Mouse (Mus musculus): ENCODE data around the gene Nisch. TPM values are rescaled to one million over a fixed set of nuclear protein-coding genes. Genes with fewer than 3 reads are reported as not detected.

Gene Nisch
- polyA plus RNA-seq, 1 experiment from 2014 or later: 377 TPM

GRCm38 (mm10) chr14:31165010-31165409, 51.7 kb downstream of the Nisch start:
- H3K9me3 ChIP-seq (ENCODE audit: control insufficient read depth, low read length): no peaks in the 10 kb centered on the region
- no peak overlapping the region for H3K9ac ChIP-seq (ENCODE audit: low read length)
- no peak overlapping the region for H3K27ac ChIP-seq (ENCODE audit: low read length)
- H3K27me3 ChIP-seq (ENCODE audit: control insufficient read depth, insufficient read depth, low read depth, low read length): no peaks in the 10 kb centered on the region
- H3K4me2 ChIP-seq (ENCODE audit: low read depth, low read length): no peak overlapping the region
- no peak overlapping the region for H3K4me3 ChIP-seq (ENCODE audit: low read length)
- no peak for ATAC-seq (ENCODE audit: low read depth)
- 0 out of 2 replicates have a peak, but pooled peaks cover 2% of the 10 kb centered on the region for H3K4me1 ChIP-seq (replicated peaks; ENCODE audit: control insufficient read depth, insufficient read depth, low read length)
- 65% methylated on average over 2 of the region's 2 CpGs for WGBS
- 0 out of 2 replicates have a peak, but pooled peaks cover under 1% of the 10 kb centered on the region for H3K36me3 ChIP-seq (ENCODE audit: control insufficient read depth, insufficient read depth, low read length)

- no peak for ATAC-seq (ENCODE audit: low read depth)
- Histone ChIP-seq H3K9ac (ENCODE audit: low read length) (no peak overlapping the region; the same call in 1 of the 2 replicates), H3K27me3 (ENCODE audit: control insufficient read depth, insufficient read depth, low read depth, low read length) (no peaks in the 10 kb centered on the region), H3K27ac (ENCODE audit: low read length) (no peak overlapping the region), H3K36me3 (ENCODE audit: control insufficient read depth, insufficient read depth, low read length) (no peaks in the 10 kb centered on the region), H3K4me3 (ENCODE audit: low read length) (no peak overlapping the region), H3K4me2 (ENCODE audit: low read depth, low read length) (no peak overlapping the region), H3K9me3 (ENCODE audit: control insufficient read depth, low read length) (no peaks in the 10 kb centered on the region), H3K4me1 (replicated peaks; ENCODE audit: control insufficient read depth, insufficient read depth, low read length) (0 out of 2 replicates have a peak, but pooled peaks cover 2% of the 10 kb centered on the region)
- WGBS: 74% methylated on average over 8 of the region's 8 CpGs
Observed at GRCm38 (mm10) chr14:31164067-31164466, 52.7 kb downstream of the Nisch start.

- 60% methylated on average over 10 of the region's 10 CpGs for WGBS
- no peaks in the 10 kb centered on the region for H3K36me3 ChIP-seq (ENCODE audit: control insufficient read depth, insufficient read depth, low read length)
- H3K4me3 ChIP-seq (ENCODE audit: low read length): no peak overlapping the region
Observed at GRCm38 (mm10) chr14:31161638-31162037, 55.1 kb downstream of the Nisch start.

GRCm38 (mm10) chr14:31161191-31161590, 55.6 kb downstream of the Nisch start:
- H3K27me3 ChIP-seq (ENCODE audit: control insufficient read depth, insufficient read depth, low read depth, low read length): no peaks in the 10 kb centered on the region
- WGBS: 80% methylated on average over 7 of the region's 7 CpGs
- H3K9me3 ChIP-seq (ENCODE audit: control insufficient read depth, low read length): no peaks in the 10 kb centered on the region
- no peak overlapping the region for H3K9ac ChIP-seq (ENCODE audit: low read length)
- 0 out of 2 replicates have a peak, but pooled peaks cover 2% of the 10 kb centered on the region for H3K4me1 ChIP-seq (replicated peaks; ENCODE audit: control insufficient read depth, insufficient read depth, low read length)
- H3K27ac ChIP-seq (ENCODE audit: low read length): no peak overlapping the region
- no peak overlapping the region for H3K4me3 ChIP-seq (ENCODE audit: low read length)
- no peaks in the 10 kb centered on the region for H3K36me3 ChIP-seq (ENCODE audit: control insufficient read depth, insufficient read depth, low read length)
- H3K4me2 ChIP-seq (ENCODE audit: low read depth, low read length): no peak overlapping the region
- ATAC-seq (ENCODE audit: low read depth): no peak

More at GRCm38 (mm10) chr14:31161638-31162037, 55.1 kb downstream of the Nisch start:
- no peaks in the 10 kb centered on the region for H3K9me3 ChIP-seq (ENCODE audit: control insufficient read depth, low read length)
- H3K27ac ChIP-seq (ENCODE audit: low read length): no peak overlapping the region
- H3K27me3 ChIP-seq (ENCODE audit: control insufficient read depth, insufficient read depth, low read depth, low read length): no peaks in the 10 kb centered on the region
- no peak overlapping the region for H3K4me2 ChIP-seq (ENCODE audit: low read depth, low read length)
- ATAC-seq (ENCODE audit: low read depth): no peak
- H3K9ac ChIP-seq (ENCODE audit: low read length): no peak overlapping the region
- 0 out of 2 replicates have a peak, but pooled peaks cover 2% of the 10 kb centered on the region for H3K4me1 ChIP-seq (replicated peaks; ENCODE audit: control insufficient read depth, insufficient read depth, low read length)

- 0 out of 2 replicates have a peak, but pooled peaks cover 2% of the 10 kb centered on the region for H3K4me1 ChIP-seq (replicated peaks; ENCODE audit: control insufficient read depth, insufficient read depth, low read length)
- H3K27ac ChIP-seq (ENCODE audit: low read length): no peak overlapping the region
- WGBS: 55% methylated on average over 27 of the region's 27 CpGs
- no peak overlapping the region for H3K4me3 ChIP-seq (ENCODE audit: low read length)
- H3K4me2 ChIP-seq (ENCODE audit: low read depth, low read length): no peak overlapping the region
- H3K27me3 ChIP-seq (ENCODE audit: control insufficient read depth, insufficient read depth, low read depth, low read length): no peaks in the 10 kb centered on the region
- no peaks in the 10 kb centered on the region for H3K36me3 ChIP-seq (ENCODE audit: control insufficient read depth, insufficient read depth, low read length)
- no peak overlapping the region for H3K9ac ChIP-seq (ENCODE audit: low read length)
- no peak for ATAC-seq (ENCODE audit: low read depth)
- no peaks in the 10 kb centered on the region for H3K9me3 ChIP-seq (ENCODE audit: control insufficient read depth, low read length)
Observed at GRCm38 (mm10) chr14:31160196-31161150, 56.3 kb downstream of the Nisch start.

GRCm38 (mm10) chr14:31145694-31146093, 71.1 kb downstream of the Nisch start:
- WGBS: 85% methylated on average over 11 of the region's 11 CpGs
- ATAC-seq (ENCODE audit: low read depth): no peak
- no peak overlapping the region for H3K9ac ChIP-seq (ENCODE audit: low read length)
- H3K4me1 ChIP-seq (replicated peaks; ENCODE audit: control insufficient read depth, insufficient read depth, low read length): no peaks in the 10 kb centered on the region
- H3K4me3 ChIP-seq (ENCODE audit: low read length): no peak overlapping the region
- no peaks in the 10 kb centered on the region for H3K9me3 ChIP-seq (ENCODE audit: control insufficient read depth, low read length)
- no peak overlapping the region for H3K27ac ChIP-seq (ENCODE audit: low read length)
- no peaks in the 10 kb centered on the region for H3K27me3 ChIP-seq (ENCODE audit: control insufficient read depth, insufficient read depth, low read depth, low read length)
- H3K4me2 ChIP-seq (ENCODE audit: low read depth, low read length): no peak overlapping the region
- H3K36me3 ChIP-seq (ENCODE audit: control insufficient read depth, insufficient read depth, low read length): peaks cover 26% of the 10 kb centered on the region

- Histone ChIP-seq H3K36me3 (ENCODE audit: control insufficient read depth, insufficient read depth, low read length) (peaks cover 62% of the 10 kb centered on the region), H3K9ac (ENCODE audit: low read length) (no peak overlapping the region), H3K4me1 (replicated peaks; ENCODE audit: control insufficient read depth, insufficient read depth, low read length) (peaks cover 5% of the 10 kb centered on the region), H3K9me3 (ENCODE audit: control insufficient read depth, low read length) (no peaks in the 10 kb centered on the region), H3K4me3 (ENCODE audit: low read length) (no peak overlapping the region), H3K27ac (ENCODE audit: low read length) (no peak overlapping the region), H3K4me2 (ENCODE audit: low read depth, low read length) (no peak overlapping the region), H3K27me3 (ENCODE audit: control insufficient read depth, insufficient read depth, low read depth, low read length) (no peaks in the 10 kb centered on the region)
- ATAC-seq (ENCODE audit: low read depth): no peak
- 91% methylated on average over 14 of the region's 14 CpGs for WGBS
Observed at GRCm38 (mm10) chr14:31141011-31141410, 75.7 kb downstream of the Nisch start.

GRCm38 (mm10) chr14:31140141-31140540, 76.6 kb downstream of the Nisch start:
- Histone ChIP-seq H3K9me3 (ENCODE audit: control insufficient read depth, low read length) (no peaks in the 10 kb centered on the region), H3K4me2 (ENCODE audit: low read depth, low read length) (no peak overlapping the region), H3K9ac (ENCODE audit: low read length) (no peak overlapping the region), H3K27me3 (ENCODE audit: control insufficient read depth, insufficient read depth, low read depth, low read length) (no peaks in the 10 kb centered on the region), H3K4me3 (ENCODE audit: low read length) (no peak overlapping the region), H3K4me1 (replicated peaks; ENCODE audit: control insufficient read depth, insufficient read depth, low read length) (peaks cover 5% of the 10 kb centered on the region), H3K36me3 (ENCODE audit: control insufficient read depth, insufficient read depth, low read length) (peaks cover 71% of the 10 kb centered on the region), H3K27ac (ENCODE audit: low read length) (no peak overlapping the region)
- ATAC-seq (ENCODE audit: low read depth): no peak
- WGBS: 85% methylated on average over 15 of the region's 15 CpGs

- Histone ChIP-seq H3K9me3 (ENCODE audit: control insufficient read depth, low read length) (no peaks in the 10 kb centered on the region), H3K4me1 (replicated peaks; ENCODE audit: control insufficient read depth, insufficient read depth, low read length) (peaks cover 6% of the 10 kb centered on the region), H3K27me3 (ENCODE audit: control insufficient read depth, insufficient read depth, low read depth, low read length) (no peaks in the 10 kb centered on the region), H3K9ac (ENCODE audit: low read length) (no peak overlapping the region), H3K4me2 (ENCODE audit: low read depth, low read length) (no peak overlapping the region), H3K27ac (ENCODE audit: low read length) (no peak overlapping the region), H3K36me3 (ENCODE audit: control insufficient read depth, insufficient read depth, low read length) (peaks cover 75% of the 10 kb centered on the region), H3K4me3 (ENCODE audit: low read length) (no peak overlapping the region)
- 81% methylated on average over 12 of the region's 12 CpGs for WGBS
- ATAC-seq (ENCODE audit: low read depth): no peak
Observed at GRCm38 (mm10) chr14:31139666-31140065, 77.1 kb downstream of the Nisch start.

Data from lung, embryonic 16.5 days (tissue).